Mouse (Mus musculus) kidney, postnatal 10 days (tissue): ENCODE measurements around the gene Col18a1.

Experiments used
- DNase-seq: peaks from one replicate; pipeline ENCODE4 v3.0.0; 2021; ENCODE audit warnings: mixed read lengths

Col18a1 gene

DNA sequence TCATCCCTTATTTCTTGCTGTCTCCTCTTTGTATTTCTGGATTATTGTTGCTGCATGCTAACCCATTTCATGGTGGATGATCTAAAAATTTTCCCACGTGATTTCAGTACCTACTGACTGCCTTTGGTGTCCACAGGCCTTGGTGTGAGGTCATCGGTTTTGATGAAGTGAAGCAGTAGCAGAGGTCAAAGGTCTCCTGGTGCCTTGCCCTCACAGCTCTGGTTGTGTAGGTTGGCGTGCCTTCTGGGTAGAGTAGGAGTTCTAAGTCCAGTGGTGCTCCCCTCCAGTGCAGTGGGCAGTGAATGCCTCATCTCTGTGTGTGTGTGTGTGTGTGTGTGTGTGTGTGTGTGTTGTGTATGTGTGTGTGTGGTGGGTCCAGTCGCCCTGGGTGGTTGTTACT lies 118.2 kb downstream of the Col18a1 start:
- no peak for DNase-seq

DNA sequence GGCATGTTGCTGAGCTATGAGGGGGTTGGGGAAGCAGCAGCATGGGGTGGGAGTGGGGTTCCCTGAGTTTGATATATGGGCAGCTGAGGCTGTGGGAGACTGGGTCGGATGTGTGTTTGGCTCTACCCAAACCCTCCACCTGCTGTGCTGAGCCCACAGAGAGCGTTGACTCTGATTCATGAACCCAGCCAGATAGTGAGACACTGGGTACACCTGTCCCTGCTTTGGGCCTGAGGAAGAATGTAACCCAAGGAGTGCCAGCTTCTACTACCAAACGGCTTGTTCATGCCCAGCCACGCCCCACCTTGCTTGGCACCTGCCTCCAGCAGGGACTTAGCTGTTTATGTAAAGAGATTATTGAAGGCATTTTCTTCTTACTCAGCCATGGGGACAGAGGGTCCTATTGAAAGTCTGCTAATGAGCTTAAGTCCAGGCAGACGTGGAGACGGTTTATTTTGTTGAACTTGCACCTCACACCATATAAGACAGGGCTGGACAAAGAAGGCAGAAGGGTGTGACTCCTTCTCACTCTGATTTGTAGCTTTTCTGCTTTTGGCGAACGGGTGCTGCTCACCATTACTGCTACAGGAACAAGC lies 127.7 kb downstream of the Col18a1 start:
- no peak for DNase-seq

DNA sequence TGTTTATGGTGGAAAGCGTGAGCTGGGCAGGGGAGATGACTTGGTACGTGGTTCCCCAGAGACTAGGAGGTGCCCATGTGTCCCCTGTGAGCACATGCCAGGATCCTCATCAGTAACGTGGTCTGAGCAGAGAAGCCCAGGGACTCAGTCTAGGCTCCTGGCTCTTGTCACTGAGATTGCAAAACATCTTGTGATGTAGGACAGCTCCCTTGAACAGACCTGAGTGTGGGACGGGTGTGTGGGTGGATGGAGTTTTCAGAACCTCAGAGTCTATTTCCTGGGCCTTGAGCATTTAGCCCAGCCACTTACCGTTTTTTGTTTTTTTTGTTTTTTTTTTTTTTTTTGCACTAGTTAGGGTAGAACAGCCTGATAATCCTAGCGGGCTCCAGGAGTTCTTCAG lies 130.9 kb downstream of the Col18a1 start:
- no peak for DNase-seq

- peak; percentile 80 for DNase-seq
These were observed 132.9 kb downstream of the Col18a1 start for GRCm38 (mm10) chr10:77033323-77034025.

DNA sequence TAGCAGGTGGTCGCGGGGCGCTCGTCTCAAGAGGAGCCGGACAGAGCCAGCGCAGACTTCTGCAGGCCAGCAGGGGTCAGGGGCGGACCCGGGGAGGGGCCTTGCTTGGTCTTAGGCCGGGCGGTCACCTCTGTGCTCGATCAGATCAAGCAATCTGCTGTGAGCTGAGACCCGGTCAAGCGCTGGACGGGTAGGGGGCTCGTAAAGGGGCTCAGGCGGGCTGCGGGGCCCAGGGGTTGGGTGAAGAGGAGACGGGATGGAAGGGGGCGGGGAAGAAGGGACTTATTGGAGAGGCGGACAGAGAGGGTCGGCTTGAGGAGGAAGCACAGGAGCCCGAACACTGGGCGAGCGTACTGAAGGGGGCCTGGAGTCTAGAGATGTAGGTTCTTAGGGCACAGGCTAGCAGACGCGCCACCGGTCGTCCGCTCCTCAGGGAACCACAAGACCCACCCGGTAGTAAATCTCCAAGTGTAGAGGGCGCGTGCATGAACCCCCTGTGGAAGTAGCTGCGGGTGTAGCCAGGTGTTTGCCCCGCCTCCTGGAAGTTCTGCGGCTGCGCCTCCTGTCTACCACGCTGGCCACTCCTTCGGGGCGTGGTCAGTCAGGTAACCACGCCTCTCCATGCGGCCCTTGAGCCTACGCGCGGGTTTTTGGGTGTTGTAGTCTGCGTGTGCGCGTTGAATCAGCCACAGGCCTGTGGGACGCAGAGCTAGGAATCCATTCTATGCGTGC lies 133.6 kb downstream of the Col18a1 start:
- DNase-seq, result peak; percentile 97

DNA sequence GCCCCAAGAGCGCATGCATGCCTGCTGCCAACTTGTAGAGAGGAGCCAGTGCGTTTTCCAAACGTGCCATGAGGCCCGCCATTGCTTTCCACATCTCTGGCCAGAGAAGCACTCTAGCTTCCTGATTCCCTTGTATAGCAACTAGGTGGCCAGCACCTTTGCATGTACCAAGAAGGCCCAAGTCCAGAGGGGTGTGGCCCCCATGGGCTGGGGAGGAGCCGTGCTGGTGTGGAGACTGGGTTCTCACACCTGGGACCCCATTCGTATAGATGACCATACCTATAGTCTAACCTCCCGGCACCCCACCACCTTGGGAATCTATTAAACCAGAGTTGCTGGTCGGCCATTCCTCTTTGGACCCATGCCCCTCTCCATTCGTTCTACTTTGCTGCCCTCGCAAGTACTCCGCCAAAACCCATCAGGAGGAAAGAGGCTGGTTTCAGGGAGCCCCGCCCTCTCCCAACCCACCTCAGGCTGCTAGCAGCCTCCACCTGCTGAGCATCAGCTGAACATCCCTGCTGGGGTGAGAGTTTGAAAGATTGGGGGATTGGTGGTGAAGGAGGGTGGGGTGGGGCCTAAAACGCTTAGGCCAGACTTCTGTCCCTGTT lies 134.5 kb downstream of the Col18a1 start, which contains the start of gene Slc19a1:
Gene Slc19a1 (plus strand): TSS at position 474 of the 608 bp plus-strand sequence.
- DNase-seq, result peak; percentile 59

DNA sequence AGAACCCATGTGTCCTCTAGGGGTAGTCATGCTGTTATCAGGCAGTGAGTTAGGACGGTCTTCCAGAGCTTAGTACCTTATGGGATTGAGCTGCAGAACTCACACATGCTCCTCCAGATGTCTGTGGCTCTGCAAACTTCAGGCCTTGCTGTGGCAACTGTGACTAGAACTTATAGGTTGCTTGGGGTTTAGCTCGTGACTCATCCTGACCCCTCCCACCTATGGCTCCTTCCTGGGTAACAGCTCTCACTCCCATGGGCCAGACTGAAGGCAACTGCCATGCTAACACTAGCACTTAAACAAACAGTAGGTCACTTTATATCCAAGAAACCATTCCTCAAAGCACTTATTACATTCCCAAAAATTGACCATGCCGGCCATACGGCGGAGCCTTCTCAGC lies 135.7 kb downstream of the Col18a1 start:
- no peak for DNase-seq

DNA sequence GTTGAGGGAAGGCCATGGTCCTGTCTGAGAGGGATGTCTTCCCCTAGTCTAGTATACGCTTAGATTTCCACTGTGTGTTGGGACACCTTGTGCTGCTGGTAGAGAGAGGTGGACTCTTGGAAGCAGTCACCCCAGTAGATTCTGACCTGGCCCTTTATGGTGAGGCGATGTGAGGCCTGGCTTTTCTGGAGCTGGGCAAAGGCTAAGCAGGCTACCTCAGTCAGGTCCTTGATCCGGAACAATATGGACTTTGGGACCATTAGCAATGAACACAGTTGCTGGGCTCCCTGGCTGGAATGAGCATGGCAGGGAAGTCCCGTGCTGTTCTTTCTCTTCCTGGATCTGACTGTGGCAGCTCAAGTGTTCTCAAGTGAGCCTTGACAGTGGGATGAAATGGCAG lies 136.6 kb downstream of the Col18a1 start:
- peak; percentile 47 for DNase-seq

GRCm38 (mm10) chr10:77028782-77029296 lies 137.5 kb downstream of the Col18a1 start:
- DNase-seq, result no peak

- DNase-seq, result peak; percentile 76
These were observed 139.4 kb downstream of the Col18a1 start for GRCm38 (mm10) chr10:77026944-77027343.

GRCm38 (mm10) chr10:77024231-77024630 lies 142.1 kb downstream of the Col18a1 start:
- DNase-seq, result no peak

GRCm38 (mm10) chr10:77022301-77023130 lies 143.8 kb downstream of the Col18a1 start:
- peak; percentile 65 for DNase-seq

DNA sequence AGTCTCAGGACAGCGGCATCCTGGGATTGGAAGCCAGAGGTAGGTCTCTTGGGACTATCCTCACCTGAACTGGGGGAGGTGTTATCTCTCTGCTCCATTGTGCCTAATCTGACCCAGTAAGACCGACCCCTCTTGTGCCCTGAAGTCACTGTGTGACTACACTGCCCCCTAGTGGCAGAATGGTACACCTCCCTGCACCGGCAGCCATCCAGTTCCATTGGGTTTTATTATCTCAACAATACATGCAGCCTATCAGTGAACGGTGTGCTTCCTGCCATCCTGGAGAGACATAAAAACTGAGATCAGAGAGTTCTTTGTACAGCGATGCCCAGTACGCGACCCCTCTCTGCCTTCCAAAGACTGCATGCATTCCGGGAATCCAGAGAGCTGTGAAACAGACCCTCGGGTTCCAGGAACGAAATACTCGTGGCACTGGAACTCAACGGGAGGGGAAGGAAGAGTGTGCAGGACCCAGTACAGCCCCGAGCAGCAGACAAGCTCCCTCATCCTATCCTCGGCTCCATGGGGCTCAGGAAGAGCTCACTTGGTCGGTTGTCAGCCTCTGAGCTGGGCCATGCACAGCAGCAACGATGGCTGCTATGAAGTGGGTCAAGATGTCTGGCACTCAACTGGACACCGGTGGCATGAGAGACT lies 144.8 kb downstream of the Col18a1 start:
- peak; percentile 88 for DNase-seq

GRCm38 (mm10) chr10:77017662-77018061 lies 148.7 kb downstream of the Col18a1 start:
- DNase-seq, result peak; percentile 38

DNA sequence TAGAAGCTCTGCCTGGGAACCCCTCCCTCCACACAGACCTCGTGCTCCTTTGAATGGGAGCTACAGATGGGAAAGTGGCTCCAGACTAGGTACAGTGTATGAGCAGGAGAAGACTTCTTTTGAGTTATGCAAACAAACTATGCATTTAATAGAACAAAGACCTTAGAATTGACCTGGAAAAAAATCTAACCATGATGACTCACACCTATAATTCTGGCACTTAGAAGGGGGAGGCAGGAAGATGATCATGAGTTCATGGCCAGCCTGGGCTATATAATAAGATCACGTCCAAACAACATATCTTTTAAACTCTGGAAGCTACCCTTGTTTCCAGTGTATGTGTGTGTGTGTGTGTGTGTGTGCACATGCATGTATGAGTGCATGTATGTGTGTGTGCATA lies 149.3 kb downstream of the Col18a1 start:
- DNase-seq, result no peak

DNA sequence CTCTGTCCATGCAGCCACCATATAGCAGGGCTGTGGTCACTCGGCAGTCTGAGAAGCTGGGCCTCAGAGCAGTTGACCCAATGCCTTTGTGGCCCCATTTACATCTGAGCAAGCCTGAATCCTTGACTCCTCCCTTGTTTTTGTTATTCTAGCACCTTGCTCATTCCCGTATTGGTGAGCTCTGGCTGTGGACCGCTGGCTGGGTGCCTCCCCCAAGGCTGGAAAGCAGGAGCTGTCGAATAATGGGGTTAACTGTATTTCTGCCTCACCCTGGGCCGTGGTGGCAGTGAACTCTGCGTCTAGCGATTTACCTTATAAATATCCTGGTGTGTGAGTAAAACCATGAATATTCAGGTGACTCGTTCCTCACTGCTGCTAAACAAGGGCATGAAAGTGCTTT lies 149.8 kb downstream of the Col18a1 start:
- DNase-seq, result no peak

GRCm38 (mm10) chr10:77016080-77016479 lies 150.3 kb downstream of the Col18a1 start:
- no peak for DNase-seq

- DNase-seq, result no peak
These were observed 154.7 kb downstream of the Col18a1 start for GRCm38 (mm10) chr10:77011681-77012080.

GRCm38 (mm10) chr10:77008698-77009097 lies 157.7 kb downstream of the Col18a1 start:
- DNase-seq, result no peak

DNA sequence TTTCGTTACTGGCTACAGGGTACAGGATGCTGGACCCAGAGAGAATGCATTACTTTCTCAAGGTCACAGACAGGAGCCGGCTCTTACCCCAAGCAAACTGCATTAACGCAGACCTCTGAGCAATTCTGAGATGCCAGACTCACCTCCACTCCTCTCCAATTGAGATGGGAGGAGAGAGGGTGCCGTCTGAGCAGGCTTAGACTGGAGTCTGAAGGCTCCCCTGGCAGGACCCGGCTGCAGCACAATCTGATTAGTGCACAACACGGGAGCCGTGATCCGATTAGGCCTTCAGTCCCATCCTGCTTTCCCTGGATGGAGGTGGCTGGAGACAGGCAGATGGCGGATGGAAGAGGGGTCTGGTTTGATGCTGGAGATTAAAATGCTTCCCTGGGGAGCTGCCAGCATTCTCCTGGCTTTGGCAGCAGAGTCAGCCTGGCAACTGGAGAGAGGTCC lies 158.2 kb downstream of the Col18a1 start:
- DNase-seq, result peak; percentile 46

DNA sequence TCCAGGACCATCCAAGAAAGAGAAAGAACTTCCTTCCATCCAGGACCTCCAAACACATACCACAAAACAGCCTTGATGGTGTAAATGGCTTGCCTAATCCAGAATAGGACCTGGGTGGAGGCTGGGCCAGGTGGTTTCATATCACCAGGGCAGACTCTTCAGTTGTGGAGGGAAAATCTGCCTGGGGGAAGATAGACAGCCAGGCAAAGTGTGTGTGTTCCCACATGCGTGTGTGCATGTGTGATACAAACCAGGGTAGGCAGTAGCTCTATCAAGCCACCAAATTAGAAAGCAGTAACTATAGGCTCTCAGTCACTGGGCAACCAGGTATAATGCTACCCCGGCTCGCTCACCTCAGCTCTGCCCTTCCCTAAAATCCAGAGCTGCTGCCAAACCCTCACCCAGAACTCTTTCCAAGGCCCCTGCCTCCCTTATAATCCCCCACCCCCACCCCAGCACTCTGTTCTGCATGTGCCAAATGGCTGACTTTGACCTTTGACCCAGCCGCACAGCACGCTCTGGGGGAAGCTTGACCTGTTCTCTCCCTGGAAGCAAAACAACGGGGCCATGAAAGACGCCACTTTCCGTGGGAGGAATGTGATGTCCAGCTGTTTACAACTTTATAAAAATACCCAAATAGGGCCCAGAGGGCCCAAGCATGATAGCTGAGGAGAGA lies 158.8 kb downstream of the Col18a1 start:
- peak; percentile 69 for DNase-seq
